Mouse (Mus musculus) heart, embryonic 16.5 days (tissue): ENCODE measurements around the gene Nsl1. TPM values are rescaled to one million over a fixed set of nuclear protein-coding genes. Genes with fewer than 3 reads are reported as not detected.
A peak's percentile ranks its signal among the peaks of the same experiment; 100 is the strongest.

Source experiments
- ATAC-seq: fragments of 200-750 bp; cut with Nextera tagmentation; replicated peaks from 2 replicates; pipeline ENCODE4 v1.8.0; 2017; ENCODE audit warnings: moderate number of reproducible peaks; ENCODE audit not compliant: insufficient read depth, low FRiP score; ENCODE audit errors: extremely low read depth
- H3K27ac ChIP-seq: fragments of 300-500 bp; sonication (generic); 2 replicates; pipeline ENCODE4 v1.5.1; 2014; ENCODE audit warnings: mild to moderate bottlenecking, low read length, control low read depth, moderate library complexity
- H3K27me3 ChIP-seq: fragments of 300-500 bp; sonication (generic); 2 replicates; pipeline ENCODE4 v1.6.1; 2014; ENCODE audit warnings: low read length, mixed read lengths; ENCODE audit not compliant: control insufficient read depth, insufficient read depth
- H3K36me3 ChIP-seq: fragments of 300-500 bp; sonication (generic); 2 replicates; pipeline ENCODE4 v1.6.1; 2014; ENCODE audit not compliant: control insufficient read depth, insufficient read depth
- H3K4me1 ChIP-seq: fragments of 300-500 bp; sonication (generic); 2 replicates; pipeline ENCODE4 v1.6.1; 2014; ENCODE audit warnings: low read length, mixed read lengths; ENCODE audit not compliant: control insufficient read depth, insufficient read depth
- H3K4me2 ChIP-seq: fragments of 300-500 bp; sonication (generic); 2 replicates; pipeline ENCODE4 v1.6.1; 2014; ENCODE audit warnings: low read depth, mild to moderate bottlenecking, control low read depth, low read length
- H3K4me3 ChIP-seq: fragments of 300-500 bp; sonication (generic); 2 replicates; pipeline ENCODE4 v1.5.1; 2014; ENCODE audit warnings: mild to moderate bottlenecking, control low read depth, low read length
- H3K9ac ChIP-seq: fragments of 300-500 bp; sonication (generic); 2 replicates; pipeline ENCODE4 v1.6.1; 2014; ENCODE audit warnings: low read length, control low read depth
- H3K9me3 ChIP-seq: fragments of 300-500 bp; sonication (generic); replicated peaks from 2 replicates; pipeline ENCODE4 v1.6.1; 2016; ENCODE audit warnings: low read length; ENCODE audit not compliant: control insufficient read depth
- WGBS: fragments of 180-500 bp; shearing (Covaris S2); extraction: QIAGEN DNeasy Blood & Tissue Kit; methylation state at CpG from one replicate; pipeline ENCODE4 v1.1.7; 2014; 5-methylcytosine and 5-hydroxymethylcytosine counted together
- polyA plus RNA-seq: library from polyadenylated mRNA; unstranded; fragments of >200 nt; fragmentation: Nextera tagmentation; extraction: Ambion mirVana; gene quantifications from 2 replicates; pipeline ENCODE4 v1.2.1, GENCODE M21; 2015

The Nsl1 gene
- polyA plus RNA-seq, 1 experiment from 2014 or later = 15.4 TPM

DNA sequence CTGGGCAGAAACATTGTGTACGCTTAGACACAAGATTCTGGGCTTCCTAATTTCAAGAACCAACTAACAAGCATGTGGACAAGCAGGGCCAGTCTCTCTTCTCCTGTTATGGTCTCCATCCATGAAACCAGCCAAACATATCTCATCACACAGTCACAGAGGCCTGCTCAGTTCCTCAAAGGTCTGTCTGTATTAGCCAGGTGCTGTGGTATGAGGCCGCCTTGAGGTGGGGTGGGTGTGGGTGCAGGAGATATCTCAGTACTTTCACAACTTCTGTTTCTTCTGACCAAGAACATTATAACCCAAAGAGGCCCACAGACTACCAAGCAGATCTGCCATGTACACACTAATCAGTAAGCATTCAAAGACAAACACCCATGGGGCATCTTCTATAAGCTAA is 17.5 kb upstream of the Nsl1 start:
- Histone ChIP-seq H3K36me3 (no peaks in the 10 kb centered on the region), H3K9ac (no peak overlapping the region), H3K4me1 (no peaks in the 10 kb centered on the region), H3K4me3 (no peak overlapping the region), H3K9me3 (no peaks in the 10 kb centered on the region), H3K4me2 (no peak overlapping the region), H3K27me3 (no peaks in the 10 kb centered on the region), H3K27ac (no peak overlapping the region)
- ATAC-seq = no peak
- WGBS = 85% methylated on average over 2 of the region's 2 CpGs

- WGBS = 61% methylated on average over 7 of the region's 7 CpGs
- H3K9me3 ChIP-seq = no peaks in the 10 kb centered on the region
- H3K27me3 ChIP-seq = no peaks in the 10 kb centered on the region
- no peak for ATAC-seq
- no peak overlapping the region for H3K9ac ChIP-seq
- no peak overlapping the region for H3K27ac ChIP-seq
- H3K4me2 ChIP-seq = no peak overlapping the region
- H3K4me3 ChIP-seq = no peak overlapping the region
- H3K36me3 ChIP-seq = no peaks in the 10 kb centered on the region
- no peaks in the 10 kb centered on the region for H3K4me1 ChIP-seq
Observed at GRCm38 (mm10) chr1:191046231-191046824, 16.5 kb upstream of the Nsl1 start.

GRCm38 (mm10) chr1:191053555-191053954 is 9.3 kb upstream of the Nsl1 start:
- WGBS = 68% methylated on average over 3 of the region's 3 CpGs

DNA sequence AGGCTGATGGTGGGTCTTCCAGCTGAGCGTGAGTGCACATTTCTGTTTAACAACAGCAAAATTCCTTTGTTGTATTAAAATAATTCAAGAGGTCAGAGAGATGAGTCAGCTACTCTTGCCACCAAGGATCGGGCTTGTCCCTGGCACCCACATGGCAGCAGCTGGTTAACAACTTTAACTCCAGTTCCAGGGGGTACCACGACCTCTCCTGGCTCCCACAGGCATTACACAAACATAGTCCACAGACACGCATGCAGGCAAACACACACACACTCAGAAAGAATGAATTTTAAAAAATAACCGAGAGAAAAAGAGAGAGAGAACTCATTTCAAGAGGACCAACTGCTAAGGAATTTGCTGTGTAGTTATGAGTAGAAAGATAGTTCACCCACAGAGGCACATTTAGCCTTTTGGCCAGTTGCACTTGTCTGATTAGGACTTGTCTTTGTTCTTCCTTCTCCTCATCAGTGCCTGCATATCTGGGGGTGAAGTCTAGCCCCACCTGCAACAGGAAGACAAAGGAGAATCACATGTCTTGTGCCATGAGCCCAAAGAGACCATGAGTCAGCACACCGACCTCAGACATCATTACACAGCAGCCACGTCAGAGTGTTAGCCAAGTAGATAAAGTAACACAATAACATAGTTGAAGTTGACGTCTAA is 7.8 kb upstream of the Nsl1 start:
- H3K4me3 ChIP-seq = no peak overlapping the region
- H3K4me2 ChIP-seq = no peak overlapping the region
- no peak for ATAC-seq
- WGBS = 63% methylated on average over 8 of the region's 8 CpGs
- no peak overlapping the region for H3K9ac ChIP-seq
- H3K27ac ChIP-seq = no peak overlapping the region
- no peaks in the 10 kb centered on the region for H3K9me3 ChIP-seq
- peaks cover 2% of the 10 kb centered on the region; the same call in 1 of the 2 replicates for H3K36me3 ChIP-seq
- no peaks in the 10 kb centered on the region for H3K27me3 ChIP-seq
- H3K4me1 ChIP-seq = no peaks in the 10 kb centered on the region

More at GRCm38 (mm10) chr1:191053555-191053954, 9.3 kb upstream of the Nsl1 start:
- H3K9me3 ChIP-seq = no peaks in the 10 kb centered on the region
- no peaks in the 10 kb centered on the region for H3K27me3 ChIP-seq
- H3K27ac ChIP-seq = no peak overlapping the region
- H3K4me3 ChIP-seq = no peak overlapping the region
- ATAC-seq = no peak
- H3K4me1 ChIP-seq = no peaks in the 10 kb centered on the region
- no peak overlapping the region for H3K9ac ChIP-seq
- H3K36me3 ChIP-seq = peaks cover 2% of the 10 kb centered on the region; the same call in 1 of the 2 replicates
- H3K4me2 ChIP-seq = no peak overlapping the region

GRCm38 (mm10) chr1:191055533-191055873 is 7.3 kb upstream of the Nsl1 start:
- Histone ChIP-seq H3K9me3 (no peaks in the 10 kb centered on the region), H3K4me3 (no peak overlapping the region), H3K27ac (no peak overlapping the region), H3K4me1 (no peaks in the 10 kb centered on the region), H3K9ac (no peak overlapping the region), H3K4me2 (no peak overlapping the region), H3K27me3 (no peaks in the 10 kb centered on the region), H3K36me3 (peaks cover 2% of the 10 kb centered on the region; the same call in 1 of the 2 replicates)
- no peak for ATAC-seq
- 63% methylated on average over 2 of the region's 2 CpGs for WGBS

DNA sequence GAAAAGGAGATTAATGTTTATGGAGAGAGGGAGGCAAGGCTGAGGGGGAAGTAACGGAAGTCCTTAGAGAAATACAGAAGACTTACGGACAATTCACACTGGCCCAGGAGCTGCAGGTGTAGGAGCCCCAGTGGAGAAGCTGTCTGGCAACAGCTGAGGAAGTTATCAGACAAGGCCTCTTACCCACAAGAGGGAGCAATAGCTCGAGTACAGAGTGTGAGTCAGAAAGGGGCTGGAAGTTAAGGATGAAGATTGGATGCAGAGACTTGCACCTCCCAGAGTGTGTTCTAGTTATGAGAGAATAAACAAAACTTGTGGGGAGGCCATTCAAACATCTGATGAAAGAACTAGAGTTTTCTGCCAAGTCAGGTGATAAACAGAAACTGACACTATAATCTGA is 5.4 kb upstream of the Nsl1 start:
- 57% methylated on average over 3 of the region's 3 CpGs for WGBS
- no peaks in the 10 kb centered on the region for H3K27me3 ChIP-seq
- peaks cover 2% of the 10 kb centered on the region; the same call in 1 of the 2 replicates for H3K36me3 ChIP-seq

DNA sequence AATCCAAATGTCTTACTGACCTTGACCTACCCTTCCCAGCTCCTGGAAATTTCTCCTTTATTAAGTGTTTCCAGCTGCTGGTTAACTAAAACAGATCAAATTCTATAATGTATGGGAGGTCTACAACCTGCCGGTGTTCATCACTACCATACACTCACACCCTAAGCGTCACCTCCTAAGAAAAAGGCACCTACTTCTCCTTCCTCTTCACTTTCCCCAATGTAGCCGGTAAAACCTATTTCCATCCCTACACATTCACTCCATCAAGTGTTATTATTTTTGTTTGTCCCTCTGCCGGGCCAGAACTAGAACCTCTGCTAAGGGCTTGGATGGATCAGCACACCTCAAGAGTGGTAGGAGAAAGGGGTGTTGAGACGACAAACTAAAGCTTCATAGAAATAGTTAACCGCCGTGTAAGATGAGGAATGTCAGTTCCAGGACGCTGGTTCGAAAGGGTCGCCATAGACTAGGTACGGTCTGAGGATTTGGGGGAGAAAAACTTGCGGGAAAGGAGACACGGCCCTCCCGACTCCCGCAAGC is 501 bp upstream of the Nsl1 start:
- peak overlapping the region; percentile 56 for H3K27ac ChIP-seq
- ATAC-seq = 0 out of 2 replicates have a peak, but pooled peaks have one; percentile 41
- H3K4me3 ChIP-seq = peak overlapping the region; percentile 70
- peak overlapping the region; percentile 74 for H3K4me2 ChIP-seq
- H3K9ac ChIP-seq = peak overlapping the region; percentile 78
- no peaks in the 10 kb centered on the region for H3K27me3 ChIP-seq
- peaks cover 3% of the 10 kb centered on the region; the same call in 1 of the 2 replicates for H3K36me3 ChIP-seq
- no peaks in the 10 kb centered on the region for H3K9me3 ChIP-seq
- H3K4me1 ChIP-seq = peaks cover 14% of the 10 kb centered on the region
- WGBS = 5% methylated on average over 15 of the region's 15 CpGs

More for the DNA sequence above, 5.4 kb upstream of the Nsl1 start:
- no peak overlapping the region for H3K27ac ChIP-seq
- no peak overlapping the region for H3K4me3 ChIP-seq
- H3K9ac ChIP-seq = no peak overlapping the region
- no peak for ATAC-seq
- peaks cover 6% of the 10 kb centered on the region for H3K4me1 ChIP-seq
- H3K9me3 ChIP-seq = no peaks in the 10 kb centered on the region
- no peak overlapping the region for H3K4me2 ChIP-seq

- Histone ChIP-seq H3K4me2 (peak overlapping the region; percentile 74), H3K27ac (no peak overlapping the region), H3K4me3 (peak overlapping the region; percentile 70), H3K4me1 (peaks cover 14% of the 10 kb centered on the region), H3K9ac (peak overlapping the region; percentile 78), H3K9me3 (no peaks in the 10 kb centered on the region), H3K36me3 (0 out of 2 replicates have a peak, but pooled peaks cover 3% of the 10 kb centered on the region), H3K27me3 (no peaks in the 10 kb centered on the region)
- ATAC-seq = no peak
- 58% methylated on average over 9 of the region's 9 CpGs for WGBS
Observed at GRCm38 (mm10) chr1:191063700-191064099, 888 bp downstream of the Nsl1 start.

- no peak overlapping the region for H3K27ac ChIP-seq
- 83% methylated on average over 2 of the region's 2 CpGs for WGBS
Observed at GRCm38 (mm10) chr1:191064535-191064934, 1.7 kb downstream of the Nsl1 start.

More at GRCm38 (mm10) chr1:191064535-191064934, 1.7 kb downstream of the Nsl1 start:
- Histone ChIP-seq H3K4me2 (no peak overlapping the region), H3K27me3 (no peaks in the 10 kb centered on the region), H3K36me3 (0 out of 2 replicates have a peak, but pooled peaks cover 3% of the 10 kb centered on the region), H3K4me3 (no peak overlapping the region), H3K9me3 (no peaks in the 10 kb centered on the region), H3K4me1 (peaks cover 14% of the 10 kb centered on the region), H3K9ac (no peak overlapping the region)
- no peak for ATAC-seq
